Mouse (Mus musculus) stomach, postnatal 0 days (tissue): ENCODE results near the gene Ptprn2.

Experiments used
- CTCF ChIP-seq: IDR thresholded peaks from 2 replicates; pipeline ENCODE4 v1.5.1; 2016; ENCODE audit warnings: antibody characterized with exemption, low read depth, mild to moderate bottlenecking, moderate library complexity
- EP300 ChIP-seq: optimal IDR thresholded peaks from 2 replicates; pipeline ENCODE3; 2016; ENCODE audit warnings: antibody characterized with exemption

DNA sequence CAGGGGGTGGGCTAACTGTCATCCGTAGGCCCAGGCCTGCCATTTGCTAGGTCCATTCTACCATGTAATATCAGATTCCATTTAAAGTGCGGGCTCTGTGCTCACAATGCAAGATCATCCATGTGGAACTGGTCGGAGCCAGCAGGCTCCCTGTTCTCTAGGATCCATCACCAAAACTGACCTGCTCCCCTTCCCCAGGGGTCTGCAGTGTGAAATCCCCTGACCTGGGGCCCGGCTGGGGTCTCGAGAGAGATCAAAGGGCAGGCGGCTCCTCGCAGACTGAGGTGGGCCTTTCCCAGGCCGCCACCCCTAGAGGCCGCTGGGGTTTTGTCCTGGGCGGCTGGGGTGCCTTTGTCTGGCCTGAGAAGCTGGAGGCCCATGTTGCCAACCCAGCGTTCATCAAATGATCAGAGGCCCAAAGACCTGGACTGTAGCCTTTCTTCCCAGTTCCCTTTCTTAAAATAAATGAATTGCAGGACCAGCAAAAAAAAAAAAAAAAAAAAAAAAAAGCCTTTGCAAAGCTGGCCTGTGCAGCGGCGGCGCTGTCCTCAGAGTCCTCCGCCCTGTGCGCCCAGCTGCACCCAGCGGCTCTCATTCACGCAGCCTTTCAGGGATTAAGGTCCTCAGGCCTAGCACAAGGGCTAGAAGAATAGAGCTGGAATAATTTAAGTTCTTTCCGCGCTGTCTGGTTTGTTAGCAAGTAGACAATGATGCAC is 771.8 kb downstream of the Ptprn2 start:
- no peak for TF ChIP-seq CTCF
- no peak for TF ChIP-seq EP300
